Mouse (Mus musculus) lung, postnatal 14 days (tissue): ENCODE data around the gene Vmn1r21.
"Not testable (repeated sequence)": the region's sequence is repeated elsewhere in the genome, so short reads cannot be mapped to it uniquely, and the experiment has no call there.

Experiments
- DNase-seq: peaks from one replicate; pipeline ENCODE4 v3.0.0; 2021

Vmn1r21 gene

GRCm38 (mm10) chr6:57850286-57850685 is at the start of gene Vmn1r21:
Vmn1r21 (minus strand) TSS chr6:57850343.
- DNase-seq, result no peak

GRCm38 (mm10) chr6:57859043-57860042 is 9.2 kb upstream of the Vmn1r21 start:
- DNase-seq, result peak; percentile 18

- not testable (repeated sequence) for DNase-seq
Observed at GRCm38 (mm10) chr6:57851177-57851576, 1.0 kb upstream of the Vmn1r21 start.

- no peak for DNase-seq
Observed at GRCm38 (mm10) chr6:57839693-57840408, 10.3 kb downstream of the Vmn1r21 start.

- no peak for DNase-seq
Observed at GRCm38 (mm10) chr6:57825259-57825715, 24.9 kb downstream of the Vmn1r21 start.

DNA sequence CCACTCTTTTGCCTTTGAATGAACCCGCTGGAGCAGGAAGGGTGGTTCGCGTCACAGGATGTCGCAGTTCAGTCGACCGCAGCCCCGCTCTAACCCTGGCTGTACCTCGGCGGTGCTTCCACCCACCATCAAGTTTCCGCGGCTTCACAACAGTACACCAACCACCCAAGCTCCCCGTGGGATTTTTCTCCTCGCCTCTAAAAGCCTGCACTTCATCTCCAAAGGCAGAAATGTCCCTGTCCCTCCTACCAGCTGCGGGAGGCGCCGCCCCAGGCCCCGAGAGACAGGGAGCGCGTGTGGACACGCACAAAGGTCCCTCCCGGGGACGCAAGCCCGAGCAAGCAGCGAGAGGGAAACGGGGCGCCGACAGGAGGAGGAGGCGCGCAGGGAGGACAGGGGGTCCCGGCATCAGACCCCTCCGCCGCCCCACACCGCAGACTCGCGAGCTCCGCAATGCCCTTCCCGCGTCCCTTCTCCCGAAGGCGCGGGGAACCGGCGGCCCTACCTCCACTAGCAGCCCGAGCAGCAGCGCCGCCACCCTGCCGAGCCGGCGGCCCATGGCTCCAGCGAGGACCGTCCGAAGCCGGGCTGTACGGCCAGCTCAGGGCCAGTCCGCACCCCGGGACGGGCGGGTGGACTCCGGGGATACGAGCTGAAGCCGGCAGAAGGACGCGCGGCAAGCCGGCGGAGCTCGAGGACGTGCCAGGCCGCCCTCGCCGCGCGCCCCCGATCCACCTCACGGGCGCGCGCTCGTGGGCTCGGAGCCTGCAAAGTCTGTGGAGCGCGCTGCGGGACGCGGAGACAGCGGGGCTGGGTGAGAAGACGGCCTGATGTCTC is 25.5 kb downstream of the Vmn1r21 start, which contains the start of gene Vopp1:
Vopp1 (minus strand) TSS at position 738 of the 837 bp plus-strand sequence.
- peak; percentile 60 for DNase-seq

DNA sequence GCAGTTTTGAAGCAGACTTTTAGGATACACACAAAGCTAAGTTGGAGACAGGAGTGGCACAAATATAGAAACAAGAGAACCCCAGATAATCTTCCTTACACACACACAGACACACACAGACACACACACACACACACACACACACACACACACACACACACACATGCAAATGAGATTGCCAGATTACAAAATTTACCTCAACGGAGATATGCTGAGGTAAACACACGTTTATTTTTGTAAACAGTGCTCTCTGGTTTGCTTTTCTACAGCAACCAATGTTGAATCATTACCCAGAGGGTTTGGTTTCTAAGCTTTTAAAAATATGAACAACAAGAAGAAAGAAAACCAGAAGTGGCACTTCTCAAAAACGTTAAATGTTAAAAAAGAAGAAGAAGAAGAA is 26.7 kb downstream of the Vmn1r21 start:
- no peak for DNase-seq

- DNase-seq, result no peak
Observed at GRCm38 (mm10) chr6:57822648-57823410, 27.3 kb downstream of the Vmn1r21 start.

GRCm38 (mm10) chr6:57814436-57814940 is 35.7 kb downstream of the Vmn1r21 start:
- no peak for DNase-seq

GRCm38 (mm10) chr6:57811748-57812730 is 38.1 kb downstream of the Vmn1r21 start:
- DNase-seq, result no peak

DNA sequence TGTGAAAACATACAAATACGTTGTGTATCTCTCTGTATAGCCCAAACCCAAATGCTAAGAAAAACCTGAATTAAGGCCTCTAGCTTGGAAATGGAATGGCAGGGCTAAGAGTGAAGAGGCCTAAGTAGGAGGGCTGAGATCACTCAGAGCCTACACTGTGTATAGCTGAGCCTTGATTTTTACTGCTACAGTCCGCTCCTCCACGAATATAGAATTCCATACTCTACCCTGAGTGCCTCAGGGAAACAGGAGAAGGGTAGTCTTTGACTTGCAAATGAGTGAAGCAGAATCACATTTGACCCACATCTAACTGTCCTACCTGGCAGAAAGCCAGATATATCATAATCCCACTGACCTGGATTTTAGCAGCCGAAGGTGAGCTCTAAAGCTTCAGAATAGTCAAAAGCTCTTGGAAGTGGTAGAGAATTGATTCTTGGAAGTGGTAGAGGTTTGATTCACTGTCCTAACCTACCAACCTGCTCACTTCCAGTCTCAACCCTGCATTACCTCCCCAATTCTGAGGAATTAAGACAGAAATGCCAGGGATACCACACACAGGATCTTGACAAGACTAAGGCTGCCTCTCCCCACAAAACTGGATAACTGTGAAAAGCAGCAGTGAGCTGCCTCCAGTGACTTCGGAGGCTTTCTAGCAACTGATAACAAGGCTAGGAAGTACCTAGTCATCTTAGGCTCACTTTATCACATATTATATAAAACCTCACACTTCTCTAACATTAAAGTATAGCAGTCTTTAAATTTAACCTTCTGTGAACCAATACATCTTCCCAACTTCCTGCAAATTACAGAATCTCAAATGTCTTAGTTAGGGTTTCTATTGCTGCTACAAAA is 44.7 kb downstream of the Vmn1r21 start:
- DNase-seq, result no peak

DNA sequence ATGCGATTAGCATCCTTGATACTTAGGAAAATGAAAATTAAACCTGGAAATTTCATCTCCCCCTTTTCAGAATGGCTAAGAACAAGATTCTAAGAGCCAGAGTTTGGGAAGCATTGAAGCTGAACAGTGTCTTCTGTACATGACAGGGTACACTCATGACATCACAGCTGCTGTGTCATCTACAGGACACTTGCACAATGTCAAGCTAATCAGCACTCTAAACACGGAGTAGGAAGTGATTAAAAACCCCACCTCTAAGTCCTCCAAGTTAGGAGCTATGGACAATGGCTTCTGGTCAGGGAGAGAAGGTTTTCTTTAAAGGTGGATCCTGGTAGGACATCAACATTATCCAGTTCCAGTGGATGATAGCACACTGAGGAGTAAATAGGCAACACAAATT is 47.0 kb downstream of the Vmn1r21 start:
- no peak for DNase-seq

DNA sequence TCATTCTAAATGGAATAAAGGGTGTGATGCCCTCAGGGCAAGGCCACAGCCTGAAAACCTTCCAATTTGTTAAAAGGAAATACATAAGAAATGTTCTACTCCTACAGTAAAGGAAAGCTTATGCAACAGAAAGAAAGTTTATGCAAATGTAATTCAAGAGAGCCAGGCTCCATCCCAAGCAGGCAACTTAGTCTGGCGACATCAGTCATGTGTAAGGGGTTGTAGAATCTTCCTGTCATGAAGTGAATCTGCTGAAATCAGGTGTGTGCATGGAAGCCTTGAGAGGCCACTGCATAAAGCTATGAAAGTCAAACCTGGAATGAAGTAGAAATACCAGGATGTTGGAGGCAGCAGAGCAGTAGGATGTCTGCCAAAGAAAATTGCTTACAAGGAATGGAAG is 51.2 kb downstream of the Vmn1r21 start:
- no peak for DNase-seq

DNA sequence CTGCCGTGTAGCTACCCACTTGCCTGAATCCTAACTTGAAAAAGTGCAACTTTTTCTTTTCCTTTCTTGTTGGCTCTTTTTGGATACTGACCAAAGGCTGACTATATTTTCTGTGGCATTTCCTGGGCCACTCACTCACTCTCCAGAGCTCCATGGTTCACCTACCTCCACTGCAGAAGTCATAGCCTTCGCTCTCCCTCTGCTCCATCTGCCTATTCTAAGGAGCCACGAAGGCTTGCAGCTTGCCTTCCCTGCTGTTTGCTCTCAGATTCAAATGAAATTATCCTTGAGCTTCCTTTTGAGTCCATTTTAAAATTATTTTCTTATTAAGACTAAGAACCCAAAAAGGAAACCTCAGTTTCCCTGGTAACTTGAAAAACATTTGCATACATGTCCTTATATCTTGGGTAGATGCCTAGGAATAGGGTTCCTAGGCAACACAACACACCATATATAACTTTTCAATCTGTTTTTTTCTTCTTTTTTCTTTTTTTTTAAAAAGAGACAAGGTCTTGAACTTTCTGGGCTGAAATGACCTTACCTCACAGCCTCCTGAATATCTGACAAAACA is 53.2 kb downstream of the Vmn1r21 start:
- no peak for DNase-seq

DNA sequence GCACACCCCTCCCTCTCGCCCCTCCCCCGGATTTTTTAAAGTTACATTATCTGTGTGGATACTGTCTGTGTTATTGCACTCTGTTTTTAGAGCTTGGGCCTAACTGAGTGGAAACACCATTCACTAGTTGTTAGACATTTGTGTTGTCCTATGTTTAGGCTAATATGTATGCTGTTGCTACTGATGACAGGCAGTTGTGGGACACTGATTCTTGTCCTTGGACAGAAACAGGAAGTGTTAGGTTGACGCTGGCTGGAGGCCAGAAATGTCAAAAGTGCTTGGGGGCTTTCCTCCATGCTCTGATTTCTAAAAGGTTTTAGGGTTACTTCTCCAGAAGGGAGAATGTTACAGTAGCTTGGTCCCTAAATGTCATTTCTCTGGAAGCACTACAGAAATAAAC is 54.3 kb downstream of the Vmn1r21 start:
- peak; percentile 36 for DNase-seq
